Mouse (Mus musculus) heart, embryonic 15.5 days (tissue): ENCODE data around the gene Gm32742. TPM values are rescaled to one million over a fixed set of nuclear protein-coding genes. Genes with fewer than 3 reads are reported as not detected.
"Not testable (repeated sequence)": the region's sequence is repeated elsewhere in the genome, so short reads cannot be mapped to it uniquely, and the experiment has no call there.

Source experiments
- ATAC-seq: fragments of 200-750 bp; cut with Nextera tagmentation; replicated peaks from 2 replicates; pipeline ENCODE4 v1.8.0; 2017; ENCODE audit warnings: low read depth, moderate TSS enrichment; ENCODE audit not compliant: insufficient number of reproducible peaks, insufficient read depth, low FRiP score
- H3K27ac ChIP-seq: fragments of 300-500 bp; sonication (generic); 2 replicates; pipeline ENCODE4 v1.5.1; 2015; ENCODE audit warnings: mild to moderate bottlenecking, inconsistent platforms
- H3K27me3 ChIP-seq: fragments of 300-500 bp; sonication (generic); 2 replicates; pipeline ENCODE4 v1.6.1; 2015; ENCODE audit warnings: inconsistent platforms
- H3K36me3 ChIP-seq: fragments of 300-500 bp; sonication (generic); 2 replicates; pipeline ENCODE4 v1.6.1; 2015; ENCODE audit warnings: mild to moderate bottlenecking, inconsistent platforms
- H3K4me1 ChIP-seq: fragments of 300-500 bp; sonication (generic); replicated peaks from 2 replicates; pipeline ENCODE4 v1.6.1; 2015; ENCODE audit warnings: inconsistent platforms
- H3K4me2 ChIP-seq: fragments of 300-500 bp; sonication (generic); 2 replicates; pipeline ENCODE4 v1.6.1; 2015; ENCODE audit warnings: inconsistent platforms, mild to moderate bottlenecking, moderate library complexity
- H3K4me3 ChIP-seq: fragments of 300-500 bp; sonication (generic); 2 replicates; pipeline ENCODE4 v1.5.1; 2015; ENCODE audit warnings: mild to moderate bottlenecking, inconsistent platforms
- H3K9ac ChIP-seq: fragments of 300-500 bp; sonication (generic); 2 replicates; pipeline ENCODE4 v1.6.1; 2015; ENCODE audit warnings: mild to moderate bottlenecking, inconsistent platforms
- H3K9me3 ChIP-seq: fragments of 300-500 bp; sonication (generic); replicated peaks from 2 replicates; pipeline ENCODE4 v1.6.1; 2016; ENCODE audit warnings: inconsistent platforms
- WGBS: fragments of 180-500 bp; shearing (Covaris S2); methylation state at CpG from one replicate; pipeline ENCODE4 v1.1.7; 2015; ENCODE audit warnings: mixed read lengths; 5-methylcytosine and 5-hydroxymethylcytosine counted together
- polyA plus RNA-seq: library from polyadenylated mRNA; unstranded; fragments of >200 nt; fragmentation: Nextera tagmentation; extraction: Ambion mirVana; gene quantifications from 2 replicates; pipeline ENCODE4 v1.2.1, GENCODE M21; 2015

Gene Gm32742
- polyA plus RNA-seq, 1 experiment from 2014 or later = 0.03 TPM

- ATAC-seq = no peak
- Histone ChIP-seq H3K4me1 (0 out of 2 replicates have a peak, but pooled peaks cover 3% of the 10 kb centered on the region), H3K27me3 (peaks cover 9% of the 10 kb centered on the region; the same call in 1 of the 2 replicates), H3K9ac (no peak overlapping the region), H3K36me3 (no peaks in the 10 kb centered on the region), H3K4me3 (no peak overlapping the region), H3K9me3 (no peaks in the 10 kb centered on the region), H3K4me2 (no peak overlapping the region), H3K27ac (no peak overlapping the region)
- WGBS = 52% methylated on average over 4 of the region's 4 CpGs
Measured at GRCm38 (mm10) chr9:51146496-51146895, 18.8 kb downstream of the Gm32742 start.

GRCm38 (mm10) chr9:51144218-51144617, 21.1 kb downstream of the Gm32742 start:
- WGBS = 72% methylated on average over 6 of the region's 6 CpGs
- no peak overlapping the region for H3K4me3 ChIP-seq

DNA sequence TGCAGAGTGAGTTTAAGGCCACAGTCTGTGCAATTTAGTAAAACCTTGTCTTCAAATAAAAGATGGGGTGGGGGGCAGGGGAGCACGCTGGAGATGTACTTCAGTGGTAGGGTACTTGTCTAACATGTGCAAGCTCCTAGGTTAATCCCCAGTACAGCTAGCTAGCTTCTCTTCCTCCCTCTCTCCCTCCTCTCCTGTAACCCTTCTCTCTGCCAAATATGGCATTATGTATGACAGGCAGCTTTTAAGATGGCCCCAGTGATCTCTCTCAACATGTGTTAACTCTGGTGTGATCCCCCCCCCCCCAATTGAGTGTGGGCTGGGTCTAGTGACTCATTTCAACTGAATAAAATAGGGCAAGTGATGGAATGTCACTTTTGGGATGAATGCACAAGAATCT, 21.9 kb downstream of the Gm32742 start:
- Histone ChIP-seq H3K36me3 (no peaks in the 10 kb centered on the region), H3K4me3 (no peak overlapping the region), H3K4me1 (0 out of 2 replicates have a peak, but pooled peaks cover 3% of the 10 kb centered on the region), H3K27ac (no peak overlapping the region), H3K9me3 (no peaks in the 10 kb centered on the region), H3K9ac (no peak overlapping the region), H3K4me2 (no peak overlapping the region), H3K27me3 (no peaks in the 10 kb centered on the region)
- ATAC-seq = no peak
- WGBS = 65% methylated on average over 1 of the region's 1 CpGs

More at GRCm38 (mm10) chr9:51144218-51144617, 21.1 kb downstream of the Gm32742 start:
- Histone ChIP-seq H3K27me3 (no peaks in the 10 kb centered on the region), H3K9me3 (no peaks in the 10 kb centered on the region), H3K4me2 (no peak overlapping the region), H3K36me3 (no peaks in the 10 kb centered on the region), H3K4me1 (0 out of 2 replicates have a peak, but pooled peaks cover 3% of the 10 kb centered on the region), H3K9ac (no peak overlapping the region), H3K27ac (no peak overlapping the region)
- ATAC-seq = no peak

GRCm38 (mm10) chr9:51140711-51141110, 24.6 kb downstream of the Gm32742 start:
- Histone ChIP-seq H3K4me1 (no peaks in the 10 kb centered on the region), H3K9ac (no peak overlapping the region), H3K27me3 (no peaks in the 10 kb centered on the region), H3K36me3 (no peaks in the 10 kb centered on the region), H3K4me2 (no peak overlapping the region), H3K27ac (no peak overlapping the region), H3K4me3 (no peak overlapping the region), H3K9me3 (no peaks in the 10 kb centered on the region)
- 72% methylated on average over 3 of the region's 3 CpGs for WGBS
- no peak for ATAC-seq

DNA sequence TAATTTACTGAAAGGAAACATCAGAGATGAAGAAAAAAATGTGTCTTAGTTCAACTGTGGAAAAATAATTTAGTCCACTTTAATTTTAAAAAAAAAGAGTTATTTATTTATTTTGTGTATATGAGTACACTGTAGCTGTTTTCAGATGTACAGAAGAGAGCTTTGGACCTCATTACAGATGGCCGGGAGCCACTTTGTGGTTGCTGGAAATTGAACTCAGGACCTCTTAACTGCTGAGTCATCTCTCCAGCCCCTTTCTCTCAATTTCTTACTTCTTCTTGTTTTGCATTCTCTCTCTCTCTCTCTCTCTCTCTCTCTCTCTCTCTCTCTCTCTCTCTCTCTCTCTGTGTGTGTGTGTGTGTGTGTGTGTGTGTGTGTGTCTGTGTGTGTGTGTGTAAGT, 25.9 kb downstream of the Gm32742 start:
- H3K9ac ChIP-seq, H3K4me1 ChIP-seq, ATAC-seq, H3K4me2 ChIP-seq, H3K4me3 ChIP-seq, H3K36me3 ChIP-seq, H3K27ac ChIP-seq, H3K27me3 ChIP-seq, H3K9me3 ChIP-seq: not testable (repeated sequence)
- WGBS = 68% methylated on average over 1 of the region's 1 CpGs

DNA sequence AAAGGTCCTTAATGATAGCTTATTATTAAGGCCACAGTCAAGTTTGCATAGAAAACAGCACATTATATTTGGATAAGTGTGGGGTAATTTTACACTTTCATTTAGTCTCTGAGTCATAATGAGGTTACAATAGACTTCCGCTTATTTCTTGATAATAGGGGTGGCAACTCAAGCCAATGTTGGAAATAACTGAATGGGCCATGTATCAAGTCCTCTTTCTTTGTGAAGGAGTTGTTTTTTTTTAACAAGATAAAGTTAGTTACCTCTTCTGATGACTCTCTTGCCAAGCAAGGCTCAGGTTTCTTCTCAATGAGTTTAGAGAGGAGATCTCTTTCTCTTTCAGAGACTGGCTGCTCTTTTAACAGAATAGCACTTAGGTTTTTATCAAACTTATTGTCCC, 27.0 kb downstream of the Gm32742 start:
- no peaks in the 10 kb centered on the region for H3K27me3 ChIP-seq
- no peaks in the 10 kb centered on the region for H3K9me3 ChIP-seq
- H3K27ac ChIP-seq = no peak overlapping the region
- no peaks in the 10 kb centered on the region for H3K4me1 ChIP-seq
- H3K36me3 ChIP-seq = no peaks in the 10 kb centered on the region
- WGBS = 77% methylated on average over 1 of the region's 1 CpGs
- H3K4me3 ChIP-seq = no peak overlapping the region
- no peak overlapping the region for H3K4me2 ChIP-seq
- H3K9ac ChIP-seq = no peak overlapping the region
- ATAC-seq = no peak

GRCm38 (mm10) chr9:51137836-51138235, 27.5 kb downstream of the Gm32742 start:
- H3K27me3 ChIP-seq = no peaks in the 10 kb centered on the region
- ATAC-seq = no peak
- H3K9ac ChIP-seq = no peak overlapping the region
- H3K36me3 ChIP-seq = no peaks in the 10 kb centered on the region
- WGBS = 79% methylated on average over 1 of the region's 1 CpGs
- no peak overlapping the region for H3K4me3 ChIP-seq
- no peak overlapping the region for H3K4me2 ChIP-seq
- no peaks in the 10 kb centered on the region for H3K9me3 ChIP-seq
- no peak overlapping the region for H3K27ac ChIP-seq
- H3K4me1 ChIP-seq = no peaks in the 10 kb centered on the region

DNA sequence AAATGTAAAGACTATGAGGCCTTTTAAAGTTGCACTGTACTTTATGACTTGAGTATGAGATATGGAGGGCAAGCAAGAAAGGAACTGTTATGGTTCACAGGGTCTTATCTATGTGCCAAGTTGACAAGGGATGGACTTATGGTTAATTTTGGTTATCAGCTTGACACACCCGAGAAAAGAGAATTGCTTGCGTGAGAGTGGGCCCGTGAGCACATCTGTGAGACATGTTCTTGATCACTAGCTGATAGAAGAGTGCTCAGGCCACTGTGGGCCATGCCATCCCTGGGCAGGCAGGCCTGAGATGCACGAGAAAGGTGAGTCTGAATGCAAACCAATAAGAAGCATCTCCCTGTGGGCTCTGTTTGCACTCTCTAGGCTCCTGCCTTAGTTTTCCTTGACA, 27.9 kb downstream of the Gm32742 start:
- Histone ChIP-seq H3K27ac (no peak overlapping the region), H3K4me1 (no peaks in the 10 kb centered on the region), H3K4me2 (no peak overlapping the region), H3K9ac (no peak overlapping the region), H3K4me3 (no peak overlapping the region), H3K9me3 (no peaks in the 10 kb centered on the region), H3K36me3 (no peaks in the 10 kb centered on the region), H3K27me3 (no peaks in the 10 kb centered on the region)
- ATAC-seq = no peak
- WGBS = 73% methylated on average over 4 of the region's 4 CpGs

- no peaks in the 10 kb centered on the region for H3K4me1 ChIP-seq
- ATAC-seq = no peak
- H3K9ac ChIP-seq = no peak overlapping the region
- H3K4me2 ChIP-seq = no peak overlapping the region
- no peak overlapping the region for H3K27ac ChIP-seq
- no peaks in the 10 kb centered on the region for H3K36me3 ChIP-seq
- H3K27me3 ChIP-seq = no peaks in the 10 kb centered on the region
- H3K9me3 ChIP-seq = no peaks in the 10 kb centered on the region
- WGBS = 61% methylated on average over 3 of the region's 3 CpGs
- no peak overlapping the region for H3K4me3 ChIP-seq
Measured at GRCm38 (mm10) chr9:51136985-51137384, 28.3 kb downstream of the Gm32742 start.

DNA sequence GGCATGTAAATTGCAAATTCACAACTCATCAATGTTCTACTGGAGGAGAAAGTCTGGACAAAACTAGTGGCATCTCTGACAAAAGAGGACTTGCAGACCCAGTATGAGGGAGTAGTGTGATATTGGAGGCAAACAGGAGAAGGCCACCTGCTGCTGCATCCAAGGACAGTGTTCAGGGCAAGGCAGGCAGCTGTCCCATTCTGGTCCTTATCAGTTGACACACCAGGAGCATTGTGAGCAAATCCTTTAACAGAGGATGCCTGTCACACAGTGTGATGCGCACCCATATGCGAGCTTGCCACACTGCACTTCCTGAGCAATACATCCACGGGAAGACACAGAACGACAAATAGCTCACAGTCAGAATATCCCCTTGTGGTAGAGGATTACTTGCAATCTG, 50.5 kb downstream of the Gm32742 start:
- Histone ChIP-seq H3K27me3 (no peaks in the 10 kb centered on the region), H3K27ac (no peak overlapping the region), H3K4me3 (no peak overlapping the region), H3K4me2 (no peak overlapping the region), H3K36me3 (no peaks in the 10 kb centered on the region), H3K4me1 (no peaks in the 10 kb centered on the region), H3K9ac (no peak overlapping the region), H3K9me3 (no peaks in the 10 kb centered on the region)
- ATAC-seq = no peak
- 69% methylated on average over 4 of the region's 4 CpGs for WGBS

DNA sequence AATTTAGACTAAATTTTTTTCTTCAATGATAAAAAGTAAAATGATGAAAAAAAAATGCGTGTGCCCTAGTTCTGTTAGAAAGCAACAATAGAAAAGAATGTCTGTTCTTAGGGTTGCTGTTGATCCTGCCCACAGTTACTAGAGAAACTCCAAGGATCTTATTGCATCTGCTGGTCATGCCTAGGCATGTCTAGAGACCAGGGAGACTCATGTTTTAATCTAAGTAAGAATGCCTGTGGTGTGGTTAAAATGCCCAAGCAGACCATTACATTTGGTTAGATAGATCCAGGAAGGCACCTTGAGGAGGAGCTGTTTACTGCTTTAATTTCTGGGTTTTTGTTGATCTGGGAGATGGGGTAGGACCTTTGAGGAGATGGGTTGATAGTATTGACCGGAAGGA, 59.6 kb downstream of the Gm32742 start:
- Histone ChIP-seq H3K4me1 (peaks cover 16% of the 10 kb centered on the region), H3K9me3 (no peaks in the 10 kb centered on the region), H3K27ac (no peak overlapping the region), H3K27me3 (0 out of 2 replicates have a peak, but pooled peaks cover 10% of the 10 kb centered on the region), H3K4me3 (no peak overlapping the region), H3K9ac (no peak overlapping the region), H3K4me2 (no peak overlapping the region), H3K36me3 (no peaks in the 10 kb centered on the region)
- WGBS = 69% methylated on average over 2 of the region's 2 CpGs
- no peak for ATAC-seq

DNA sequence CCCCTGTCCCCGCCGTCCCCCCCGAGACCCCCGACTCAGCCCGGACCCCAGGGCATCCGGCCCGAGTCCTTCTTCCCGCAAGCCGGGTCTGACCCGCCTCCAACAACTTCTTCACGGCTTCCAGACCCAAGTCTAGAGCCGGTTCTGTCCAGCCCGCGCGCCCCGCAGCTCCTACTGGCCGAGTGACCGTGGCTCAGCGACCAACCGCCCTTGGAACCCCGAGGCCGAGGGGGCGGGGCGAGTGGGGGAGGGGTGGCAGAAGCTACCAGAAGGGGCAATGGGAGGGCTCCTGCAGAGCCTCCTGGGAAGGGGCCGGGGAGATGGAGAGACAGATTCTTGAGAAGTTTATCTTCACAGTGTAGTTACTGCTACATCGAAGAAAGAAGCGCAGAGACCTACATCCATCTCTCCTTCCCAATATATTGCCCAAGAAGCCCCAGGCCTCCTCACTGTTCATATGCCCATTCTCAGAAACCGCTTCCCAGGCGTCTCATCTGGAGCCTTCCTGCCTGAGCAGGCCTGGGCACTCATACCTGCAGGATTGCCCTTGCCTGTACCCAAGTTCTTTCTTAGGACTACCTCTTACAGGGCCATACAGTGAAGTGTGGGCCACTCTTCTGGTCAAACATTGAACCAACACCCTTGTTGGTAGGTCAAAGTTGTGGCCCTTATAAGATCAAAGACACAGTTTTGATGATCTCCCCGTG, 61.4 kb downstream of the Gm32742 start:
- Histone ChIP-seq H3K4me3 (peak overlapping the region; percentile 63), H3K36me3 (no peaks in the 10 kb centered on the region), H3K9ac (peak overlapping the region; percentile 60), H3K4me1 (peaks cover 16% of the 10 kb centered on the region), H3K27ac (no peak overlapping the region), H3K4me2 (peak overlapping the region; percentile 100), H3K27me3 (peaks cover 18% of the 10 kb centered on the region), H3K9me3 (no peaks in the 10 kb centered on the region)
- WGBS = 12% methylated on average over 30 of the region's 30 CpGs
- ATAC-seq = 0 out of 2 replicates have a peak, but pooled peaks have one; percentile 27
